Mouse (Mus musculus): ENCODE measurements at regions not wholly inside any gene's neighbourhood (a gene's known extent, or its start where the extent isn't known, plus 50 kb on each side); places are given as distances from the start of the nearest gene placed in this dataset.

DNA sequence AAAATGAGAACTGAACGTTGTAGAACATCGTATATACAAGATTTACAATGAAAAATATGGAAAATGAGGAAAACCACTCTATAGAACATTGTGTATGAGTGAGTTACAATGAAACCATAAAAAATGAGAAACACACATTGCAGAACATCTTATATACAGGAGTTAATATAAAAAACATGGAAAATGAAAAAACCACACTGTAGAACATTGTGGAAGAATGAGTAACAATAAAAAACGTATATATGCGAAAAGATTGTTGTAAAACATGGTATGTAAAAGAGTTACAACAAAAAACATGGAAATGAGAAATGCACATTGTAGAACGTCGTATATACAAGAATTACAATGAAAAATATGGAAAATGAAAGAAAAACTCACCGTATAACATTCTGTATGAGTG lies 301.2 kb downstream of the Gm3376 start:
- peak; percentile 1 for DNase-seq (ENCODE audit: low read depth, low spot score)

DNA sequence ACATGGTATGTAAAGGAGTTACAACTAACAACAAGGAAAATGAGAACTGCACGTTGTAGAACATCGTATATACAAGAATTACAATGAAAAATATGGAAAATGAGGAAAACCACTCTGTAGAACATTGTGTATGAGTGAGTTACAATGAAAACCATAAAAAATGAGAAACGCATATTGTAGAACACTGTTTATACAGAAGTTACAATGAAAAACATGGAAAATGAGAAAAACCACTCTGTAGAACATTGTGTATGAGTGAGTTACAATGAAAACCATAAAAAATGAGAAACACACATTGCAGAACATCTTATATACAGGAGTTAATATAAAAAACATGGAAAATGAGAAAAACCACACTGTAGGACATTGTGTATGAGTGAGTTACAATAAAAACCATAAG lies 302.1 kb downstream of the Gm3376 start:
- DNase-seq (ENCODE audit: low read depth, low spot score) = peak; percentile 0

Measured in 3T3-L1 (cell line).